Mouse (Mus musculus) thymus, adult 18-20 months (tissue): Measurements from ENCODE around the gene Swap70.

Experiments used
- DNase-seq, 2 experiments: peaks; one replicate each; pipeline ENCODE4 v3.0.0; 2022; ENCODE audit warnings: mixed read lengths in 2 of 2

The Swap70 gene

DNA sequence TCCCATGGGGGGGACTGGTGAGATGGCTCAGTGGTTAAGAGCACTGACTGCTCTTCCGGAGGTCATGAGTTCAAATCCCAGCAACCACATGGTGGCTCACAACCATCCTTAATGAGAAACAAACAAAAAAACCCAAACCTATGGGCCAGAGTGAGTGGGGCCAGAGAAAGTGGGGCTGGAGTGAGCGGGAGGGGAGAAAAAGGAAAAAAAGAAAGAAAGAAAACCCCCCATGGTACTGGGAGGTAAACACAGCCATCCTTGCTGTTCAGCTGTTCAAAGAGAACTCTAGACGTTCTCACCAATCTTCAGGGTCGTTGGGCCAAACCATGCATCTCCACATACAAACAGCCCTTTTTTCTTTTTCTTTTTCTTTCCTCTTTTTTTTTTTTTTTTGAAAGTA lies 18.1 kb downstream of the Swap70 start:
- no peak for DNase-seq

DNA sequence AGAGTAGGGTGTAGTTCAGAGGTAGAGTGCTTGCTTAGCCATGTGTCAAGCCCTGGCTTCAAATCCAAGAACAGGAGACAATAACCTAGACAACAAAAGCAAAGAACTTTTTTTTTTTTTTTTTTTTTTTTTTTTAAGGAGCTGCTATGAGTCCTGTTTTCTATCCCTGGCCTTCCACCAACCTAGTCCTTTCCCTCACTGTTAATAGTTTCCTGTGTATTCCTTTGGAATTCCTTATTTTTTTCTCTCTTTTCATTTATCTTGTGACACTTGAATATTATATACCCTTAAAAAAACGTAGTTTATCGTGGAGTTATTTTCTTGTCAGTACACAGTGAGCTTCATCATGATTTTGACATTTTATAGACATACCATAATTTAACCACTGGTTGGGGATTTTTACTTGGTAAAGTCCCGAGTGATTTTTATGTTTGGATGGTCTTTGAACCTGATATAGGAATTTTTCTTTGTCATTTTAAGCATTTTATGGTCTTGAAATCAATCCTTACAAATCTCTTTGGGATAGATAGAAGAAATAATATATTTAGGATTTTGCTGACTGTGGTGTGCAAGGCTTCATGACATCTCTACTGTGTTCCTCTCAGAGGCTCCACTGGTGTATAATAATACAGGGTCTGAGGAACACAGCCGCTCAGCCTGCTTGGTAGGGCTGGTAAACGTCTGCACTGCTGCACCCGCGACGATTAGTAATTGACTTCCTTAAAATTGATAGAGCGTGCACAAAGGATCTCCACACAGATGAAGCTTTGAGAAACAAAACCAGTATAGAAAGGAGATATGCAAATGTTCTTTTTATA lies 20.2 kb downstream of the Swap70 start:
- DNase-seq: no peak

DNA sequence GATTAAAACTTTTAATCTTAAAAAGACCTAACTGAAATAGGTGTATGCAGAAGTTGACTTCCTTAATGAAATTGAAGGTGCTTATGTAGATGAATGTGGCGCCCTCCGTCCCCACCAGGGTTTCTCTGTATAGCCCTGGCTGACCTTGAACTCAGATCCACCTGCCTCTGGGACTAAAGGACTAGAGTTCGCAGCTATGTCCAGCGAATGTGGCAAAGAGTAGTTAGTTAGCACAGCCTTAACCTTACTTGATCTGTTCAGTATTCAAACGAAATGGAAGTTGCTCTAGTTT lies 20.7 kb downstream of the Swap70 start:
- no peak for DNase-seq

DNA sequence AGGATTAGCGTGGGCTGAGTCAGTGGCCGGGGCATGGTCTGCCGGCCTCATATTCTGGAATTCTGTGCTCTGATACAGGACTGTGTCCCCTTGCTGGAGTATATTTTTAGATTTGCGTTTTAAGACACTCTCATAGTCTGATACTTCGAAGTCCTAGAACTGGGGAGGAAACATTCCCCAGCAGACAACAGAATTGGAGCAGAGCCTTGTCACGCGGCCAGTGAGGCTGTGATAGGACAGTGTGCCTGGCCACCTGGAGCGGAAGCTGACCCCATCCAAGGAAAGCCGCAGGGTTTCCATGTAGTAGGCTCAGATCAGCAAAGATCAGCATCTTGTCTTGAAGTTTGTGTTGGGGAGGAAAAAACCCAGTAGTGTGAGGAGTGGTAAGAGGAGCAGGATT lies 23.6 kb downstream of the Swap70 start:
- no peak for DNase-seq

DNA sequence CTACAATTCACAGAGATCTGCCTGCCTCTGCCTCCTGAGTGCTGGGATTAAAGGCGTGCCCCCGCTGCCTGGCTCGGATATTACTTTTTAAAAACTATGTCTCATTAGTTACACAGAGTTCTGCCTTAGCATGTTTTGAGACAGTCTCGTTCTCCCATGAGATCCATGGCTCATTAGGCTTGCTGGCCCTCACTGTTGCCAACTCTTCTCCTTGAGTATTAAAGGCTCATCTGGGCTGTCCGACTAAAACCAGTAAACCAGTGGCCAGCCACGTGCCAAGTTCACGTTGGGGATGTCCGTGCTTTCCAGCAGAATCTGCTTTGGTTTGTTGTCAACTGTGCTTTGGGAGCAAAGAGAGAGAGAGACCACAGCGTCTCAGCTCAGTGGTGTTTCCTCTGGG lies 25.0 kb downstream of the Swap70 start:
- DNase-seq: no peak

DNA sequence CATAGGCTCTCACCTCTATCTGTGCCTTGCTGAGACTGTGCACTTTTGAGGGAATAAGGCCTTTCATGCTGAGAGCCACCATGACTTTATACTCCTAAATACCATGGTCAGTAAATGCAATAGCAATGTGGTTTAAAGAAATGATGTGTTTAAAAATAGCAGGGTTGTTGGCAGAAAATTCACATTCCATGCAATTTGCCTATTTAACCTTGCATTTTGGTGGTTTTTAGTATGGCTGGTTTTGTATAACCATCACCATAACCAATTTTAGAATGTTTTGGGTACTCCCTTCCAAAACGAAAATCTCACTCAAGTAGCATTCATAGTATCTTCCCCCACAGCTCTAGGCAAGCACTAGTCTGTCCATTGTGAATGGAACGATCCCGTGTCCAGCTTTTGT lies 26.3 kb downstream of the Swap70 start:
- no peak for DNase-seq

DNA sequence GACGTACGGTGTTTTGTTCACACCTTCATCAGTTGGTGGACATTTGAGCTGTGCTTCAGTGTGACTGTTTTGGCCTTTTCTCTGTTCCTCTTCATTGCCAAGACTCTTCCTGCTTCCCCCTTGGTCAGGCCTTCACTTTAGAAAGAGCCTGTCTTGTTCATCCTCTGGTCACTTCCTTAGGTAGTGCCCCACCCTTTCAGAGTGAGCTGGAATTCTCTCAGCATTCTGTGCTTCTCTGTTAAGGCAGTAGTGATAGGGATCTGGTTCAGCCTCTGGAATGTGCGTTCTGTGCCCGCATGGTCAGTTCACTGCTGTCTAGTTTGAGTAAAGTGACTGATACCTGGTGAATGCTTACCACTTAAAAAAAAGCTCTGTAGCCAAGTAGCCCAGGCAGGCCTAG lies 27.2 kb downstream of the Swap70 start:
- DNase-seq: no peak

DNA sequence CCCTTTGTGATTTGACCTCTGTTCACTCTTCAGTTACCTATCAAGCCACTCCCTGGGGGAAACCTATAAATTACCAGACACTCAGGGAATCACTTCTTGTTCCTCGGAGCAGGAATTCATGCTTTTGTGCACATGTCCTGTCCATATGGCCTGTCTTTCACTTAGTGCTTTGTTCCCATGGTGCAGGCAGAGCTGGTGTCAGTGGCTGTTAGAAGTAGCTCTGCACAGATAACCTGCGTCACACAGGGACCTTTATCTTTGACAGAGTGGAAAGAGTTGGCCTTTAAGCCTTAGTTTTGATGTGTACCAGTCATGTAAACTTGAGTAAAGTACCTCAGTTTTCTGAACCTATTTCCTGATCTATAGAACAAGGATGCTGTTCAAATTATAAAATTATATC lies 32.4 kb downstream of the Swap70 start:
- no peak for DNase-seq

DNA sequence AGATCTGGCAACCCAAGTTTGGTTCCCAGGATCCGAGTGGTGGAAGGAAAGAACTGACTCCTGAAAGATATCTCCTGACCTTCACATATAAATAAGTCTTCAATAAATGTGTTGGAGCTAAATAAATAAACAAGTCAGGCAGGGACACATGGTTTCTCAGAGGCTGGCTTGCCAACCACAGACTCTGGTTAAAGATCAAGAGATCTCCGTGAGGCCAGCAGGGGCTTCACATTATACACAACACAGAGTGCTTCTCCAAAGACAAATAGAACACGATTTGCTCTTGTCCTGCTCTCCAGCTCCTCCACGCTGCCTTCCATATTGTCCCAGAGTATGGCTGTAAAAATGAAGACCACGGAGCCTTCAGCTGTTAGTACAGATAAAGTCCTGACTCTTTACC lies 32.9 kb downstream of the Swap70 start:
- DNase-seq: no peak

DNA sequence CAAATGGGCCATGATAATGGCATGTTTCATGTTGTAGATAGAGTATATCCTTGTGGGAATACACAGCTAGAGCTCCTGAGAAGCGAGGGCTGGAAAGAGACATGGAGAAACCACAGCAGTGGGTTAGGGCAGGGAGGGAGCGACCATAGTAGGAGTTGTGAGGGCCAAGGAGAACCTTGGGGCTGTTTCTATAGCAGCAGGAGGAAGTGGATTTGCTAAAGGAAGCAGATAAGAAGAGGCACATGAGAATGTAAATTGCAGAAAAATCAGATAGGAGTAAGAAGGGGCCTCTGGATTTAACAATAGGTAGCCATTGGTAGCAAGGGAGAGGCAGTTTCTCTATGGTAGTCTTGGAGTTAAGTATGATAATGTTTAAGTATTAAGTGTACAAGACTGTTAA lies 35.5 kb downstream of the Swap70 start:
- DNase-seq: no peak

DNA sequence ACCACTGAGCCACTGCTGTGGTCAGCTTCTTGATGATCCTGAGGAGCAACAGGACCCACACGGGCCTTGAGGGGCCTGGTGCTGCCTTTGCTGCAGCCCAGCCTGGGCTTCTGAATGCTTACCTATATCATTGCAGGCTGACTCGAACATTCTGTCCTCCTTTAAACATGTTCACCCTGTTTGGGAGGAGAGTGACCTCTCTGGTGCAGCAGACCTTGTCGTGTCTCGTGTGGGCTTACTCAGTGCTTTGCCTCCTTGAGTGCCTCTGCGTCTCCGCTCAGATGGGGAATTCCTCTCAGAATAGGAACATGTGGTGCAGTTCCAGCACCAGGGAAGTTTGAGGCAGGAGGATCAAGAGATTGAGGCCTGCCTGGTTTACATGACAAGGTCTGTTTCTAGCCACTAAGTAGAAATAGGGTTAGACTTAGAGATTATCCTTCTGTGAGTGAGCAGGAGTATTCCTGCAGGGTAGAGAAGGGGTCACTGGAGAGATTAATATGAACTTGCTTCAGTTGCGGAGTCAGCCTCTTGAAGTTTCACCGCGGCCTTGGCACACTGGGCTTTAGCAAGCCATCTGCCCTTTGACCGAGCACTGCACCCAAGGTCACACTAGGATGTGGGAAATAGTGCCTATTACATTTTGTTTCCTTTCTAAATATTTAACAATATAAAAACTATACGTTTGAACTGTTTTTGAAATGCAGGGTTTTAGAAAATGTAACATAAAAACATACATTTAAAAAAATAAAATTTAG lies 36.9 kb downstream of the Swap70 start:
- no peak for DNase-seq

DNA sequence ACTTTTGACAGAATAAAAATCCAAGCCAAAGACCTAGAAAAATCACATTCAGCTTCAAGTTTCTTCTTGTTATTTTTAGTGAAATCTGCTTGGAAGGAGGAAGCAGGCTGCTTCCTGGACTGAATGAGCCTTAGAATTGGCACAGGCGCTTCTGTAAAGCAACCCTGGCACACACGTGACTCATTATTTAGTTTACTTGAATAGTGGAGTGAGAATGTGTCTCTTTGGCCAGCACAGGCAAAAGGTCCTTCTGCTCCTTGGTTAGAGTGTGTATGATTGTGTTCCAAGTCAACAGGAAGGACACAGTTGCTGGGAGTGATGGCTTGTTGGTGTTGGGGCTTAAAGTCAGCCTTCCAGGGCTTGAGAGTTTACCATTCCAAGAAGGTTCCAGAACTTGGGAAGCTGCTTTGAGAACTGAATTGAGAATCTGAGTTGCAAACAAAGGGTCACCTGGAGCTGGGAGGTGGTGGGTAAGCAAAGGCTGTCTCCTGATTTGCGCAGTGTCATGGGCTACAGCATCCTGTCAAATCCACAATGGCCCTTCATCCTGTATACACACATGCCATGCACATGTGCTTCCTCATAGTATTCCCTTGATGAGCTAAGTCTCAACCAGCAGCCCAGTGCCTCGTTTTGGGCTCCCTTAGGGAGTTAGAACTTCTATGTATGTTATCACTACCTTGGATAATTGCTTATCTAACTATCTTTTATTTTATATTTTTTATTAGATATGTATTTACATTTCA lies 38.6 kb downstream of the Swap70 start:
- no peak for DNase-seq

DNA sequence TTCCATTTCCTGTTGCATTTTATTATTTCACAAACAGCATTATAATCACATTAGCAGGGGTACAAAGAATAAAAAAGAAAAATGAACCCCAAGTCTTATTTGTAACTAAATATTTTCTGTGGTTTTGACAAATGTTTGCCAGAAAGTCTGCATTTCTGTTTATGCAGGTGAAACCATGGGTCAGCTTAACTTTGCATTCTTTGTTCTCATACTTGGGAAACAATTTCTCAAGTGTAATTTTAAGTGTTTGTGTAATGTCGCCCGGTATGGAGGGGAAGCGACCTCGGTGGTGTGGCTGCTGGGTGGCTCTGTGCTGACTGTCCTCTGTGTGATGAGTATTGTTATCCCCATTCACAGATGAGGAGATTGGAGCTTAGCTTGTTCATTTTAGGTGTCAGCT lies 40.3 kb downstream of the Swap70 start:
- DNase-seq: no peak

DNA sequence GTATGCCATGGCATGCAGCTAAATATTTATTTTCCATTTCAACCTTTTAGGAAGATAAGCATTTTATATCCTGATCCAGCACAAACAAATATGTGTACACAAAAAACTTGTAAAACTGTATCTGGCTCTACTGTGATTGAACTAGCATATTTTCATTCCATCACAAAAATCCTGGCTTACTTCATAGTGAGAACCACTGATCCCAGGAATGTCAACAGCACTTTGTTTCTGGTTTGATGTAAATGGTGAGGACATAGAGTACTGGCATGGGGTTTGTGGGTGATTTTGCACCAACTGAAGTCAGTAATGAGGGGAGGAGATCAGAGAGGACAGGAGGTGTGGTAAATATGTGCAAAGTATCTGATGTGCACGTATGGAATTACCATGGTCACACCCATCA lies 41.1 kb downstream of the Swap70 start:
- DNase-seq: no peak

DNA sequence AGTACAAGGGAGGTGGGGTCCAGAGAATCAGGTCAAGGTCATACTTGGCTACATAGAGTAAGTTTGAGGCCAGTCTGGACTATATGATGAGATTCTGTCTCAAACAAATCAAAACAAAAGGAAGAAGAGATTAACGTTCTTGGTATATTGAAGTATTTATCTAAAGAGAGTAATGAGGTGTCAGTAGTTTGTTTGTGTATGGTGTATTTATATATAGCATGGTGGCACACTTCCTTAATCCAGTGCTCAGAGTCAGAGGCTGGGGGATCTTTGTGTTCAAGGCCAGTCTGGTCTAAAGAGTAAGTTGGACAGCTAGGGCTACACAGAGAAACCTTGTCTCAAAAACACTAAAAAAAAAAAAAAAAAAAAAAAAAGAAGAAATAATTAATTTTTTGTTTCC lies 42.0 kb downstream of the Swap70 start:
- DNase-seq: no peak

DNA sequence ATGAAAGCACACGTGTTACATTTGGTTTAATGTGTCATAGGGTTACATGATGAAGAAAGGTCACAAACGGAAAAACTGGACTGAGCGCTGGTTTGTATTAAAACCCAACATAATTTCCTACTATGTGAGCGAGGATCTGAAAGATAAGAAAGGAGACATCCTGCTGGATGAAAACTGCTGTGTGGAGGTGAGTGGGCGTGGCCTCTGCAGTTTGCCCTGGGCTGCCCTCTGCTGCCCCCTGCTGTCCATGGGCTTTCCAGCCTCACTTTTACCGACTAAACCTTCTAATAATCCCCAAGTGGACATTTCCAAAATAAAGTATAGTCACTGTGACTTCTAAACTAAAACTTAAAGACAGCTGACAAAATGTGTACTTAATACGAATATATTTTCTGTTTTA lies 44.3 kb downstream of the Swap70 start:
- peak; percentile 54 to 64 for DNase-seq

DNA sequence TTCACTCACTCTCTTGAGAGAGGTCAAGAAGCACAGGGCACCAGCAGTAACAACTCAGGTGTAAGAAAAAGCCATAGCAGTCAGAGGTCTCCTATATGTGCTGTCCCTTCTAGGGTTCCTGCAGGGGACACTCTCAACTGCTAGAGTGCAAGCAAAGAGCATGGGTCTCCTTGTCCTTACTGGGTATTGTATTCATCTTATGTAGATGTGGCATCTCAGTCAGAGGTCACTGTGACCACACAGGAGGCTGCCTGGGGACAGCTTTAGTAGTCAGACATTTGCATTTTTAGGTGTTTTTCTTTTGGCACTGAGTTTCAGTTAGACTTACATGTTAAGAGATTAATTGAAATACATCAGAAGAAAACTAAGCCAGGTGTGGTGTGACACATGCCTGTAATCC lies 45.5 kb downstream of the Swap70 start:
- no peak for DNase-seq

DNA sequence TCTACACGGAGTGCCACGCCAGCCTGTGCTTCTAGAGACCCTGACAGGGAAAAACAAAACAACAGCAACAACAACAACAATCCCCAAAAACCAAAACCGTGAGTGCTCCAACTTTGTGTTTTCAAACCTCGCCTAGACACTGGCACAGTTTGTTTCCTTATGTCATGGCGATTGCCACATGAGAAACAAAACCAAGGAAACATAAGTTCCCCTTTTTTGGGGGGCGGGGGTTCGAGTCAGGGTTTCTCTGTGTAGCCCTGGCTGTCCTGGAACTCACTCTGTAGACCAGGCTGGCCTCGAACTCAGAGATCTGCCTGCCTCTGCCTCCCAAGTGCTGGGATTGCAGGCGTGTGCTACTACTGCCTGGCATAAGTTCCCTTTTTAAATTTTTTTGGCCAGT lies 46.5 kb downstream of the Swap70 start:
- DNase-seq: no peak

DNA sequence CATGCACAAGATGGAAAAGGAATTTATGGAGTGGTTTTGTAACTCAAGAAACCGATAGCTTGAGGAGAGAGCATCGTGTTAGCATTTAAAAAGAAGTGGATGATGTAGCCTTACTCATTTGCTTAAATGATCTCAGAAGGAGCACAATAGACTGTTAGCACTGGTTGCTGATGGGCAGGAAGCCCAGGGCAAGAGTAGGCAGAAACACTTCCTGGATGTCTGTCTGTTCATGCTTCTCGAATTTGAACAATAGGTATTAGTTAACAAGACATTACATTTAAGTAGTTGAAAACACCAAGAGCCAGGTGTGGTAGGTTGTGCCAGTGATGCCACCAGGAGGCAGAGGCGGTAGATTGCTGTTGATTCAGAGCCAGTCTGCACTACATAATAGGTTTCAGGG lies 47.0 kb downstream of the Swap70 start:
- DNase-seq: no peak

DNA sequence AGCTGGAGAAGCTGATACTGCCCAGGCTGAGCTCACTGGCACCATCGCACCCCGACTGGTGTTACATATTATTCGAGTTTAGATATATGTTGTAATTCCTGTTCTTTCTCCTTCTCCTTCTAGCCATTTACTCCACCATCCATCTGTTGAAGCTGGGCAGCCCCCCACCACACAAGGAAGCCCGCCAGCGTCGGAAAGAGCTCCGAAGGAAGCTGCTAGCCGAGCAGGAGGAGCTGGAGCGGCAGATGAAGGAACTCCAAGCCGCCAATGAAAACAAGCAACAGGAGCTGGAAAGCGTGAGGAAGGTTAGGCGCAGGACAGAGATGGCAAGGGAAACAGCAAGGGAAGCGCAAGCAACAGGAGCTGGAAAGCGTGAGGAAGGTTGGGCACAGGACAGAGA lies 48.3 kb downstream of the Swap70 start:
- DNase-seq: no peak

DNA sequence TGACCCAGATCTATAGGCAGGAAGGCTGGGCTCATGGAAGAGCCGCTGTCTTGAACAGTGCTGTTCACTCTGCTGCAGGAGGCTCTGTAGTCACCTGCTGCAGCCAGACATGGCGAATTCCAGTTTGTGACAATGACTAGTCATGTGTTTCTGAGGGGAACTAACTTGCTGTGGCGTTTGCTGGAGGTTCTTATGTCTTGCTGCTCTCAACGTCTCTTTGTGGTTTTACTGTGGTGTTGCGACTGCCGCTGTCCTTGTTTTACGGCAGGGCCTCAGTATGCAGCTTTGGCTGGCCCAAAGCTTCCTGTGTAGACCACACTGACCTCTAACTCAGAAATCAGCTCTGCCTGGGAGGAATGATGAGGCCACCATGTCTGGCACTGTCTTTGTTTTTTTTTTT lies 48.9 kb downstream of the Swap70 start:
- no peak for DNase-seq

DNA sequence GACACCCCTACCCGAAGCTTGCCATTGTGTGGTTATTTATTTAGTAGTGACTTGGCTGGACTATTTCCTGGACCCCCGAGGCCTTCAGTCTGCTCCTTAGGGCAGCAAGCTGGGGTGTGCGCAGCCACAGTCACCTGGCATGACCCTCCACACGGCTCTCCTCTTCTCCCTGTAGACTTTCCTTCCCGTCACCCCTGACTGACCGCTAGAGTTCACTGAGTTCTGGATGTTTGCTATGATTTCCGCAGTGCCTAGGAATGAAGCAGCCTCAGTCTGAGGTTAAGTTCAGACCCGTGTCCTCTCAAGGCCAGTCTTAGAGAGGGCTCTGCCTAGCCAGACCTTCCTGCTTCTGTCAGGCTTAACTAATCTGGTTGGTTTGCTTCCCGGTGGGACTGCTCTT lies 50.3 kb downstream of the Swap70 start:
- DNase-seq: no peak

DNA sequence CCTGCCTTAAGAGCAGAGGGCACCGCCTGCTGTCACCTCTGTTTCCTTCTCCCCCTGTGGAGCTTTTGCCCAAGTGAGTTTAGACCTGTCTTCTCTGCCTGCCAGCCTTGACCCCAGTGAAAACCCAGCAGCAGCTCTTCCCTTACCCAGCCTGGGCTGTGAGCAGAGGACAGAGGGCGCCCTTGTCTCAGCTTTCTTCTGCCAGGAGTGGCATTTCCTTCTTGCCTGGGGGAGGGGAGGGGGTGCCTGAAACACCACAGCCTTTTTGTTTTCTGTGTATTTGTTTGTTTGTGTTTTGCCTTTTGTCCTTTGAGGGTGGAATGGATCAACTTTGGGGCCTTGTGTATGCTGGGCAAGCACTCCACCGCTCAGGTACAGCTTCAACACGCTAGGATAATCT lies 50.9 kb downstream of the Swap70 start:
- DNase-seq: no peak

DNA sequence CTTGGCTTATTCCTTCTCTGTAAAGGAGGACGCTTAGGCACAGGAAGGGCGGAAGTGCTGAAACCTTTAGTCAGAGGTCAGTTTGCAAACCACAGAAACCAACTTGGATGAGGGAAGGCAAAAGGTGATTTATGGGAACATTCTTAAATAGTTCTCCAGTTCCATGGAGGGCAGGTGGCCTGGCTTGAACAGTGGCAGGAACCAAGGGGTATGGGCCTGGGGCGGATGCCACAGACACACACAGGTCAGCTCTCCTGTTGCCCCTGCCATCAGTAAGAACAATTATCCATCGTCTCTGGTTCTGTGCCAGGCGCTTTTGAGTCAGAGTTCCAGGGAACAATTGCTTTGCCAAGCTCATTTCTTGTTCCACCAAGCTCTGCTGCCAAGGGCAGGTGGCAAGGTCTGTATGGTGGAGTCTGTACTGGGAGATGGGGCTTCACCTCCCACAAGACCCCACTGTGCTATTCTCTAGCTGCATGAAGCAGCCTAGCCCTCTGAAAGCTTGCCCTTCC lies 56.3 kb downstream of the Swap70 start:
- DNase-seq: no peak
